Mouse (Mus musculus) liver, postnatal 0 days (tissue): Measurements from ENCODE around the gene Spock1.

Experiments
- CTCF ChIP-seq: sonication (generic); IDR thresholded peaks from 2 replicates; pipeline ENCODE4 v1.5.1; 2016; ENCODE audit warnings: antibody characterized with exemption, low read depth
- EP300 ChIP-seq: IDR thresholded peaks from 2 replicates; pipeline ENCODE4 v1.6.1; 2016; ENCODE audit warnings: antibody characterized with exemption, low read depth, mild to moderate bottlenecking

- TF ChIP-seq CTCF (no peak), EP300 (no peak)
Observed at GRCm38 (mm10) chr13:57831374-57832163, 76.6 kb downstream of the Spock1 start.
